Comparison of ENCODE assay signal across 7 mouse cellular contexts in the genomic region with DNA sequence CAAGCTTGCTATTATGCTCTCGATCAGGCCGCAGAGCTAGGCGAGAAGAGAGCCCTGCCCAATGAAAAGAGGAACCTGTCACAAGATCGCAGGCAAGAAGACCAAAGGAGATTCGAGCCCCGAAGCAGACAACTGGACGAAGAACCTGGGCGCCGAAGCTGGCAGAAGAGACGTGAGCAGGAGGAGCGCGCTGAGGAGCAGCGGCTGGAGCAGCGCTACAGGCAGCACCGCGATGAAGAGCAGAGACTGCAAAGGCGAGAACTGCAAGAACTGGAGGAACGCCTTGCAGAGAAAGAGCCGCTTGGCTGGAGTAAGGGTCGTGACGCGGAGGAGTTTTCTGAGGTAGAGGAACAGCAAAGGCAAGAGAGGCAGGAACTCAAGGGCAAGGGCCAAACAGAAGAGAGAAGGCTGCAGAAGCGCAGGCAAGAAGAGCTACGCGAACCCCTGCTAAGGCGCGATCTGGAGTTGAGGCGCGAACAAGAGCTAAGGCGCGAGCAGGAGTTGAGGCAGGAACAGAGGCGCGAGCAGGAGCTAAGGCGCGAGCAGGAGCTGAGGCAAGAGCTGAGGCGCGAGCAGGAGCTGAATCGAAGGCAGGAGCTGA. TPM values are rescaled to one million over a fixed set of nuclear protein-coding genes. Genes with fewer than 3 reads are reported as not detected.
DNase-seq lines count a peak whose midpoint lies in the region; ATAC-seq and TF ChIP-seq lines count a peak whose summit lies in the region.

No protein-coding gene starts in this region.

- no peak for ATAC-seq in forebrain, embryonic 16.5 days
- no peak for ATAC-seq in limb, embryonic 13.5 days (ENCODE audit: low FRiP score, low read depth)
- ATAC-seq in midbrain, embryonic 12.5 days (ENCODE audit: low FRiP score, low read depth) = no peak

- H3K27me3 ChIP-seq in E14TG2a.4 (ENCODE audit: insufficient read depth, low read length) = peaks cover 68% of the 10 kb centered on the region
- peaks cover 32% of the 10 kb centered on the region for H3K27me3 ChIP-seq in forebrain, embryonic 16.5 days (replicated peaks; ENCODE audit: control insufficient read depth, insufficient read depth, low read length)
- H3K27me3 ChIP-seq in limb, embryonic 13.5 days = peaks cover 73% of the 10 kb centered on the region
- peaks cover 57% of the 10 kb centered on the region for H3K27me3 ChIP-seq in midbrain, embryonic 12.5 days
- H3K27me3 ChIP-seq in small intestine, adult 2 months (ENCODE audit: control insufficient read depth, insufficient read depth, low read length) = peaks cover 42% of the 10 kb centered on the region

- no peak overlapping the region for H3K27ac ChIP-seq in forebrain, embryonic 16.5 days (ENCODE audit: low read length)
- no peak overlapping the region for H3K27ac ChIP-seq in limb, embryonic 13.5 days
- no peak overlapping the region for H3K27ac ChIP-seq in midbrain, embryonic 12.5 days (replicated peaks)
- H3K27ac ChIP-seq in small intestine, adult 2 months (ENCODE audit: insufficient read depth, low read depth, low read length) = no peak overlapping the region

- no peaks in the 10 kb centered on the region for H3K9me3 ChIP-seq in E14TG2a.4 (ENCODE audit: low read length)
- H3K9me3 ChIP-seq in forebrain, embryonic 16.5 days (ENCODE audit: control insufficient read depth, low read length) = no peaks in the 10 kb centered on the region
- H3K9me3 ChIP-seq in limb, embryonic 13.5 days = no peaks in the 10 kb centered on the region
- no peaks in the 10 kb centered on the region for H3K9me3 ChIP-seq in midbrain, embryonic 12.5 days

- peak; percentile 78 for DNase-seq in ZHBTc4 (ENCODE audit: low read depth, low spot score)
- DNase-seq in induced T-regulatory cell, adult 2 months (ENCODE audit: low read depth) = peak; percentile 40

- TF ChIP-seq CTCF in E14TG2a.4 (conservative IDR thresholded peaks at IDR 0.05; ENCODE audit: low read length) = no peak
- no peak for TF ChIP-seq CTCF in small intestine, adult 2 months (IDR thresholded peaks at IDR 0.05; ENCODE audit: extremely low read depth, insufficient read length, insufficient replicate concordance, low read depth, low read length)

- peak overlapping the region; percentile 73 for H3K4me3 ChIP-seq in E14TG2a.4 (replicated peaks; ENCODE audit: low read length)
- H3K4me3 ChIP-seq in forebrain, embryonic 16.5 days (replicated peaks; ENCODE audit: low read length) = peak overlapping the region; percentile 70
- H3K4me3 ChIP-seq in limb, embryonic 13.5 days = peak overlapping the region; percentile 52
- peak overlapping the region; percentile 59 for H3K4me3 ChIP-seq in midbrain, embryonic 12.5 days
- peak overlapping the region; percentile 64 for H3K4me3 ChIP-seq in small intestine, adult 2 months (ENCODE audit: low read depth, low read length)

- H3K36me3 ChIP-seq in E14TG2a.4 (ENCODE audit: insufficient read depth, low read length) = no peaks in the 10 kb centered on the region
- no peaks in the 10 kb centered on the region for H3K36me3 ChIP-seq in forebrain, embryonic 16.5 days (ENCODE audit: control insufficient read depth, insufficient read depth)
- H3K36me3 ChIP-seq in limb, embryonic 13.5 days = no peaks in the 10 kb centered on the region
- H3K36me3 ChIP-seq in midbrain, embryonic 12.5 days = no peaks in the 10 kb centered on the region
- H3K36me3 ChIP-seq in small intestine, adult 2 months (ENCODE audit: control insufficient read depth, insufficient read depth, low read length) = no peaks in the 10 kb centered on the region

- H3K9ac ChIP-seq in forebrain, embryonic 16.5 days (replicated peaks; ENCODE audit: low read depth, low read length) = peak overlapping the region; percentile 53; the same call in 1 of the 2 replicates
- peak overlapping the region; percentile 61 for H3K9ac ChIP-seq in limb, embryonic 13.5 days
- H3K9ac ChIP-seq in midbrain, embryonic 12.5 days (replicated peaks) = peak overlapping the region; percentile 59; the same call in 1 of the 2 replicates

- WGBS in forebrain, embryonic 16.5 days = under 1% methylated on average over 38 of the region's 38 CpGs
- under 1% methylated on average over 38 of the region's 38 CpGs for WGBS in limb, embryonic 13.5 days
- WGBS in midbrain, embryonic 12.5 days = under 1% methylated on average over 38 of the region's 38 CpGs
- under 1% methylated on average over 38 of the region's 38 CpGs for WGBS in small intestine, adult 2 months

- TF ChIP-seq POLR2A in small intestine, adult 2 months (IDR thresholded peaks at IDR 0.05; ENCODE audit: low read depth, low read length) = no peak

- H3K4me1 ChIP-seq in E14TG2a.4 (replicated peaks; ENCODE audit: low read depth, low read length) = peaks cover 34% of the 10 kb centered on the region
- peaks cover 25% of the 10 kb centered on the region for H3K4me1 ChIP-seq in forebrain, embryonic 16.5 days (replicated peaks; ENCODE audit: control insufficient read depth, insufficient read depth, low read length)
- peaks cover 24% of the 10 kb centered on the region for H3K4me1 ChIP-seq in limb, embryonic 13.5 days
- H3K4me1 ChIP-seq in midbrain, embryonic 12.5 days = peaks cover 16% of the 10 kb centered on the region; the same call in 1 of the 2 replicates
- peaks cover 19% of the 10 kb centered on the region for H3K4me1 ChIP-seq in small intestine, adult 2 months (ENCODE audit: control insufficient read depth, insufficient read depth, insufficient read length, low read length)

- H3K4me2 ChIP-seq in forebrain, embryonic 16.5 days (ENCODE audit: low read length) = peak overlapping the region; percentile 95
- peak overlapping the region; percentile 94 for H3K4me2 ChIP-seq in limb, embryonic 13.5 days (replicated peaks)
- H3K4me2 ChIP-seq in midbrain, embryonic 12.5 days (replicated peaks) = peak overlapping the region; percentile 92

RNA-seq across cellular contexts. Expression of a gene that starts 1.5 kb away (rescaled TPM):
- 0.48 and 0.90 TPM in 2 replicates for polyA plus RNA-seq in forebrain, embryonic 16.5 days (2015; fragmentation: Nextera tagmentation; extraction: Ambion mirVana)
- 1.1 TPM in 2 replicates for polyA plus RNA-seq in limb, embryonic 13.5 days (2015; fragmentation: Nextera tagmentation; extraction: Ambion mirVana)
- polyA plus RNA-seq in midbrain, embryonic 12.5 days (2016; fragmentation: Nextera tagmentation; extraction: Ambion mirVana) = 0.90 and 1.2 TPM in 2 replicates
- polyA plus RNA-seq in small intestine, adult 2 months (2012; rRNA removed) = 0.04 TPM in 1 of 2 replicates, not detected in the other

RNA-seq across cellular contexts. Expression of a gene that starts 25.0 kb away (rescaled TPM):
- not detected in 2 replicates for polyA plus RNA-seq in forebrain, embryonic 16.5 days (2015; fragmentation: Nextera tagmentation; extraction: Ambion mirVana)
- not detected in 2 replicates for polyA plus RNA-seq in limb, embryonic 13.5 days (2015; fragmentation: Nextera tagmentation; extraction: Ambion mirVana)
- not detected in 2 replicates for polyA plus RNA-seq in midbrain, embryonic 12.5 days (2016; fragmentation: Nextera tagmentation; extraction: Ambion mirVana)
- polyA plus RNA-seq in small intestine, adult 2 months (2012; rRNA removed) = not detected in 2 replicates

RNA-seq across cellular contexts. Expression of a gene that starts 50.1 kb away (rescaled TPM):
- not detected in 2 replicates for polyA plus RNA-seq in forebrain, embryonic 16.5 days (2015; fragmentation: Nextera tagmentation; extraction: Ambion mirVana)
- polyA plus RNA-seq in limb, embryonic 13.5 days (2015; fragmentation: Nextera tagmentation; extraction: Ambion mirVana) = not detected in 2 replicates
- polyA plus RNA-seq in midbrain, embryonic 12.5 days (2016; fragmentation: Nextera tagmentation; extraction: Ambion mirVana) = not detected in 2 replicates
- not detected in 2 replicates for polyA plus RNA-seq in small intestine, adult 2 months (2012; rRNA removed)
